Mouse (Mus musculus) MEL (cell line): Measurements from ENCODE around the gene B9d1. TPM values are rescaled to one million over a fixed set of nuclear protein-coding genes. Genes with fewer than 3 reads are reported as not detected.

Experiments used
- DNase-seq: peaks from one replicate; pipeline ENCODE4 v3.0.0; 2011; ENCODE audit warnings: low read depth, low spot score
- H3K27ac ChIP-seq: 2 replicates; pipeline ENCODE4 v1.5.1; 2012; ENCODE audit warnings: low read depth, mild to moderate bottlenecking, control low read depth, low read length, moderate library complexity; ENCODE audit not compliant: control insufficient read depth
- H3K27me3 ChIP-seq, 2 experiments: fragments of 150-350 bp in 1 of 2; sonication (generic) in 1 of 2; 2 replicates each; pipeline ENCODE4 v1.6.1; 2012; ENCODE audit warnings: low read length in 2 of 2, mild to moderate bottlenecking in 2 of 2, improper control_type of control experiment in 1 of 2, moderate library complexity in 1 of 2; ENCODE audit not compliant: insufficient read depth in 2 of 2, control insufficient read depth in 1 of 2
- H3K36me3 ChIP-seq, 2 experiments: 2 replicates each; pipeline ENCODE4 v1.6.1; 2012 to 2014; ENCODE audit warnings: low read length in 2 of 2, improper control_type of control experiment in 1 of 2, inconsistent platforms in 1 of 2, mild to moderate bottlenecking in 1 of 2; ENCODE audit not compliant: insufficient read depth in 2 of 2, control insufficient read depth in 1 of 2
- H3K4me1 ChIP-seq, 2 experiments: fragments of 150-350 bp in 1 of 2; sonication (generic) in 1 of 2; 2 replicates each; pipeline ENCODE4 v1.6.1; 2012; ENCODE audit warnings: low read length in 2 of 2, improper control_type of control experiment in 1 of 2, mild to moderate bottlenecking in 1 of 2; ENCODE audit not compliant: insufficient read depth in 2 of 2, control insufficient read depth in 1 of 2
- H3K4me3 ChIP-seq, 2 experiments: fragments of 150-350 bp in 1 of 2; sonication (generic) in 1 of 2; 2 replicates each; pipeline ENCODE4 v1.5.1; 2012; ENCODE audit warnings: low read depth in 2 of 2, low read length in 2 of 2, mild to moderate bottlenecking in 2 of 2, moderate library complexity in 2 of 2, control low read depth in 1 of 2, improper control_type of control experiment in 1 of 2; ENCODE audit not compliant: control insufficient read depth in 1 of 2, insufficient read depth in 1 of 2
- H3K79me2 ChIP-seq: 2 replicates; pipeline ENCODE4 v1.6.1; 2012; ENCODE audit warnings: mild to moderate bottlenecking, low read length, moderate library complexity; ENCODE audit not compliant: control insufficient read depth, poor library complexity, insufficient read depth
- H3K9ac ChIP-seq: 2 replicates; pipeline ENCODE4 v1.6.1; 2012; ENCODE audit warnings: low read depth, mild to moderate bottlenecking, control low read depth, low read length, moderate library complexity; ENCODE audit not compliant: control insufficient read depth, poor library complexity, severe bottlenecking
- H3K9me3 ChIP-seq: fragments of 150-350 bp; sonication (generic); replicated peaks from 2 replicates; pipeline ENCODE4 v1.6.1; 2012; ENCODE audit warnings: mild to moderate bottlenecking, low read length, improper control_type of control experiment, moderate library complexity; ENCODE audit not compliant: insufficient read depth
- CHD1 ChIP-seq: IDR thresholded peaks from 2 replicates; pipeline ENCODE4 v1.6.1; 2012; ENCODE audit warnings: low read depth, mild to moderate bottlenecking, inconsistent platforms, low read length, improper control_type of control experiment
- CTCF ChIP-seq, 3 experiments: IDR thresholded peaks in 2 of 3; conservative IDR thresholded peaks in 1 of 3; 2 replicates each; pipeline ENCODE4 v1.5.1; 2011 to 2012; ENCODE audit warnings: low read length in 3 of 3, low read depth in 2 of 3, mild to moderate bottlenecking in 2 of 3, improper control_type of control experiment in 1 of 3, inconsistent platforms in 1 of 3, mixed read lengths in 1 of 3, moderate library complexity in 1 of 3; ENCODE audit not compliant: control insufficient read depth in 1 of 3, insufficient read depth in 1 of 3, poor library complexity in 1 of 3, severe bottlenecking in 1 of 3
- EP300 ChIP-seq, 2 experiments: IDR thresholded peaks; 2 replicates each; pipeline ENCODE4 v1.6.1; 2011; ENCODE audit warnings: improper control_type of control experiment in 2 of 2, low read length in 2 of 2, low read depth in 1 of 2, mild to moderate bottlenecking in 1 of 2
- ETS1 ChIP-seq: IDR thresholded peaks from 2 replicates; pipeline ENCODE4 v1.6.1; 2012; ENCODE audit warnings: low read depth, mild to moderate bottlenecking, inconsistent platforms, low read length, improper control_type of control experiment, moderate library complexity
- GATA1 ChIP-seq: IDR thresholded peaks from 2 replicates; pipeline ENCODE4 v1.6.1; 2011; ENCODE audit warnings: low read depth, low read length, improper control_type of control experiment
- KAT2A ChIP-seq: conservative IDR thresholded peaks from 2 replicates; pipeline ENCODE4 v1.6.1; 2012; ENCODE audit warnings: low read depth, low read length, improper control_type of control experiment, inconsistent platforms
- MAFK ChIP-seq: IDR thresholded peaks from 2 replicates; pipeline ENCODE4 v1.6.1; 2011; ENCODE audit warnings: low read depth, mild to moderate bottlenecking, low read length, improper control_type of control experiment, borderline replicate concordance
- MEF2A ChIP-seq: IDR thresholded peaks from 2 replicates; pipeline ENCODE4 v1.6.1; 2014; ENCODE audit warnings: low read depth, mild to moderate bottlenecking, inconsistent platforms, low read length, improper control_type of control experiment; ENCODE audit not compliant: poor library complexity, insufficient replicate concordance, severe bottlenecking; ENCODE audit errors: extremely low read depth
- MXI1 ChIP-seq: IDR thresholded peaks from 2 replicates; pipeline ENCODE4 v1.6.1; 2011; ENCODE audit warnings: mild to moderate bottlenecking, low read depth, low read length, improper control_type of control experiment
- MYB ChIP-seq: IDR thresholded peaks from 2 replicates; pipeline ENCODE4 v1.6.1; 2011; ENCODE audit warnings: mild to moderate bottlenecking, low read depth, low read length, improper control_type of control experiment
- RAD21 ChIP-seq: IDR thresholded peaks from 2 replicates; pipeline ENCODE4 v1.6.1; 2011; ENCODE audit warnings: mild to moderate bottlenecking, low read depth, low read length, improper control_type of control experiment
- RCOR1 ChIP-seq: IDR thresholded peaks from 2 replicates; pipeline ENCODE4 v1.6.1; 2012; ENCODE audit warnings: low read depth, mild to moderate bottlenecking, inconsistent platforms, low read length, improper control_type of control experiment
- UBTF ChIP-seq: IDR thresholded peaks from 2 replicates; pipeline ENCODE4 v1.6.1; 2012; ENCODE audit warnings: low read depth, mild to moderate bottlenecking, inconsistent platforms, low read length, improper control_type of control experiment, moderate library complexity, borderline replicate concordance; ENCODE audit not compliant: insufficient read depth
- USF2 ChIP-seq, 2 experiments: IDR thresholded peaks; 2 replicates each; pipeline ENCODE4 v1.6.1; 2011 to 2012; ENCODE audit warnings: improper control_type of control experiment in 2 of 2, low read length in 2 of 2, borderline replicate concordance in 1 of 2, inconsistent platforms in 1 of 2, low read depth in 1 of 2, mild to moderate bottlenecking in 1 of 2; ENCODE audit not compliant: insufficient read depth in 1 of 2
- polyA plus RNA-seq, 2 experiments: library from polyadenylated mRNA; stranded (reverse) in 1 of 2; unstranded in 1 of 2; fragments of >175 nt in 1 of 2; fragments of >200 nt in 1 of 2; gene quantifications; 2 replicates each; pipeline versions ENCODE4 v1.2.1 to v1.2.4; 2012; ENCODE audit warnings: low replicate concordance in 2 of 2, low read depth in 1 of 2; ENCODE audit not compliant: insufficient read length in 2 of 2, insufficient read depth in 1 of 2, missing spikeins in 1 of 2
- total RNA-seq: library from RNA; depleted of rRNA; stranded (reverse); fragments of 300-350 nt; gene quantifications from 2 replicates; pipeline ENCODE4 v1.2.3, GENCODE M21; 2012

B9d1 gene
- total and polyA plus RNA-seq, 3 experiments = 22.5 to 27.2 TPM; not detected in 1

GRCm38 (mm10) chr11:61533571-61533970 lies 28.6 kb downstream of the B9d1 start:
- peaks cover 0 to 5% of the 10 kb centered on the region in 2 experiments; a peak in 2 of 4 replicates for H3K4me1 ChIP-seq
- no peak overlapping the region for H3K4me3 ChIP-seq
- DNase-seq = no peak
- H3K79me2 ChIP-seq = no peaks in the 10 kb centered on the region
- H3K36me3 ChIP-seq = peaks cover 0 to 4% of the 10 kb centered on the region in 2 experiments; a peak in 2 of 4 replicates
- H3K27me3 ChIP-seq = no peaks in the 10 kb centered on the region
- no peaks in the 10 kb centered on the region for H3K9me3 ChIP-seq
- TF ChIP-seq RCOR1 (no peak), MAFK (no peak), CTCF (IDR thresholded peaks at IDR 0.05 in 2 of 3, conservative IDR thresholded peaks at IDR 0.05 in 1 of 3; ENCODE audit: control insufficient read depth in 1 of 3, insufficient read depth in 1 of 3, low read depth in 2 of 3, low read length in 3 of 3, poor library complexity in 1 of 3, severe bottlenecking in 1 of 3) (no peak), KAT2A (no peak), MYB (no peak), ETS1 (no peak), UBTF (no peak), MXI1 (no peak), CHD1 (no peak), RAD21 (no peak), USF2 (IDR thresholded peaks at IDR 0.05; ENCODE audit: borderline replicate concordance in 1 of 2, insufficient read depth in 1 of 2, low read depth in 1 of 2, low read length in 2 of 2) (no peak)
- TF ChIP-seq, all 39 proteins: peak for 0
- no peak overlapping the region for H3K27ac ChIP-seq
- no peak overlapping the region for H3K9ac ChIP-seq

- Histone ChIP-seq H3K4me1 (peaks cover 0 to 5% of the 10 kb centered on the region in 2 experiments; a peak in 2 of 4 replicates), H3K27me3 (no peaks in the 10 kb centered on the region), H3K79me2 (no peaks in the 10 kb centered on the region), H3K27ac (no peak overlapping the region), H3K9ac (no peak overlapping the region), H3K4me3 (no peak overlapping the region), H3K9me3 (no peaks in the 10 kb centered on the region), H3K36me3 (peaks cover 0 to 4% of the 10 kb centered on the region in 2 experiments; a peak in 2 of 4 replicates)
- TF ChIP-seq USF2 (IDR thresholded peaks at IDR 0.05; ENCODE audit: borderline replicate concordance in 1 of 2, insufficient read depth in 1 of 2, low read depth in 1 of 2, low read length in 2 of 2) (no peak), MEF2A (no peak), MXI1 (no peak)
- TF ChIP-seq, all 39 proteins: peak for 0
- no peak for DNase-seq
Observed at GRCm38 (mm10) chr11:61535530-61535929, 30.6 kb downstream of the B9d1 start.

- no peaks in the 10 kb centered on the region for H3K9me3 ChIP-seq
- DNase-seq = no peak
- TF ChIP-seq GATA1 = peak; percentile 70
- TF ChIP-seq USF2 (IDR thresholded peaks at IDR 0.05; ENCODE audit: borderline replicate concordance in 1 of 2, insufficient read depth in 1 of 2, low read depth in 1 of 2, low read length in 2 of 2) = no peak
- TF ChIP-seq RCOR1 = 0 out of 2 replicates have a peak, but pooled peaks have one; percentile 57
- TF ChIP-seq EP300 (IDR thresholded peaks at IDR 0.05; ENCODE audit: low read depth in 1 of 2, low read length in 2 of 2) = peak in 1 of 2 experiments; percentile 15; a peak in 1 of 4 replicates
- H3K36me3 ChIP-seq = peaks cover 0 to 4% of the 10 kb centered on the region in 2 experiments; a peak in 2 of 4 replicates
- H3K9ac ChIP-seq = no peak overlapping the region
- H3K4me3 ChIP-seq = no peak overlapping the region
- H3K27me3 ChIP-seq = no peaks in the 10 kb centered on the region
- H3K27ac ChIP-seq = no peak overlapping the region
- no peaks in the 10 kb centered on the region for H3K79me2 ChIP-seq
- peaks cover 0 to 5% of the 10 kb centered on the region in 2 experiments; a peak in 2 of 4 replicates for H3K4me1 ChIP-seq
Observed at GRCm38 (mm10) chr11:61536952-61537351, 32.0 kb downstream of the B9d1 start.
